Mouse (Mus musculus): Measurements from ENCODE around the gene Tjp1.

DNA sequence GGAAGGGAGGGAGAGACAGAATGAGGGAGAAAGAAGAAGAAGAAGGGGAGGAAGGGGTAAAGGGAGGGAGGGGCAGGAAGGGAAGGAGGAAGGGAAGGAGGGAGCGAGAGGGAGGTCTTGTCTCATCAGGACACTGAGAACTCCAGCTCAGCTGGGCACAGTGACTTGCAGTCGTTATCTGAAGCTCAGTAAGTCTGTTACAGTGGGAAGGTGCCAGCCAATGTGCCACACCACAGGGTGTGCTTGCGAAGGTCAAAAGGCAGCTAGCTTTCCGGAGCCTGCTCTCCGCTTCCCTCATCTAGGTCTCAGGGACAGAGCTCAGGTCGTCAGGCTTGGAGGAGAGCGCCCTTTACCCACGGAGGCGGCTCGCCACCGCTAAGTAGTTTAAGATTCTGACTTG is 61.4 kb downstream of the Tjp1 start:
- no peak for TF ChIP-seq CTCF (conservative IDR thresholded peaks at IDR 0.05; ENCODE audit: insufficient read depth, insufficient read length, low read depth, low read length)
- no peak for TF ChIP-seq POLR2A (IDR thresholded peaks at IDR 0.05; ENCODE audit: low read depth, low read length)
